Comparison of ENCODE assay signal across 21 mouse cellular contexts in the genomic region with DNA sequence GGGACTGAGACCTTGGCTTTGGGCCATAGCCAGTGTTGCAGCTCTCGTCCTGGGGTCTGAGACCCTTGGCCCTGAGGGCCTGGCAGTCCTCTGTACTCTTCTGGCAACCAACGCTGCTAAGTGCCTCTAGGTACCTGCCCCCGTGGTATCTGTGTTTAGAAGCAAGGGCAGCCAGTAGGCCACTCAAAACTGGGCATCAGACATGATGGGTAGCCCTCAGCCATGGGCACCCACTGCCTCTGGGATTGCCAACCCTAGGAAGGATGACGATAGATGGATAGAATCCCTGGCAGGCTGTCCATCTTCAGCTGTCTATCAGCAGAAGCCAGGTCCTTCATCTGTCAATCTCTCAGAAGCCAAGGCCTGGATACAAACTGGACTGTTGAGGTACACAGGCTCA.
DNase-seq lines count a peak whose midpoint lies in the region; ATAC-seq lines count a peak whose summit lies in the region.
"Had no signal": no experiment of that assay in that cellular context is flagged by ENCODE, and none has a peak within 500 bp of the region (broad histone marks: within the 10 kb centered on the region; RNA-seq: fewer than 3 reads in every experiment).

No protein-coding gene starts in this region.

- peaks cover 17% of the 10 kb centered on the region for H3K4me1 ChIP-seq in heart, embryonic 10.5 days
- 0 out of 2 replicates have a peak, but pooled peaks cover 6% of the 10 kb centered on the region for H3K4me1 ChIP-seq in liver, embryonic 12.5 days
- H3K4me1 ChIP-seq: hindbrain, embryonic 15.5 days had no signal

- 80% methylated on average over 4 of the region's 4 CpGs for WGBS in heart, embryonic 10.5 days
- WGBS in liver, embryonic 12.5 days (ENCODE audit: insufficient replicate concordance): 71% methylated on average over 4 of the region's 4 CpGs

- H3K27ac ChIP-seq in heart, embryonic 10.5 days: no peak overlapping the region
- H3K27ac ChIP-seq in liver, embryonic 12.5 days: no peak overlapping the region
- H3K27ac ChIP-seq: embryonic facial prominence, embryonic 12.5 days; forebrain, embryonic 12.5 days; hindbrain, embryonic 12.5 days; hindbrain, embryonic 15.5 days had no signal

- 0 out of 2 replicates have a peak, but pooled peaks have one; percentile 6 for ATAC-seq in neutrophil, adult 5-6 weeks (ENCODE audit: extremely low read depth, insufficient number of reproducible peaks, low FRiP score, poor library complexity, severe bottlenecking)
- ATAC-seq in liver, embryonic 12.5 days: no peak
- ATAC-seq: CD4-positive, CD25-positive, alpha-beta regulatory T cell, adult 4 months; forebrain, embryonic 16.5 days; intestine, postnatal 0 days had no signal

- peaks cover 100% of the 10 kb centered on the region for H3K27me3 ChIP-seq in heart, embryonic 10.5 days (ENCODE audit: insufficient read depth, poor library complexity, severe bottlenecking)
- peaks cover 2% of the 10 kb centered on the region for H3K27me3 ChIP-seq in liver, embryonic 12.5 days (replicated peaks)

- no peak overlapping the region for H3K9ac ChIP-seq in liver, embryonic 12.5 days
- H3K9ac ChIP-seq: embryonic facial prominence, embryonic 12.5 days; forebrain, embryonic 12.5 days; hindbrain, embryonic 12.5 days; hindbrain, embryonic 15.5 days had no signal

- H3K4me2 ChIP-seq in liver, embryonic 12.5 days: no peak overlapping the region
- H3K4me2 ChIP-seq: embryonic facial prominence, embryonic 12.5 days; forebrain, embryonic 12.5 days; hindbrain, embryonic 12.5 days; hindbrain, embryonic 15.5 days had no signal

- peak; percentile 95 for DNase-seq in heart, adult 11 months
- DNase-seq in heart, postnatal 4 days: no peak
- DNase-seq in heart, adult 9 months (ENCODE audit: low spot score in 2 of 2): peak; percentile 13 to 39
- DNase-seq in heart, embryonic 10.5 days (ENCODE audit: low spot score): no peak
- DNase-seq: adrenal gland, adult 2 months; adrenal gland, postnatal 14 days; cerebellum, adult 11-12 months; cerebellum, adult 8-10 months; cerebellum, postnatal 14 days; gastrocnemius, postnatal 10 days; gastrocnemius, postnatal 36 days had no signal

- no peaks in the 10 kb centered on the region for H3K9me3 ChIP-seq in heart, embryonic 10.5 days
- no peaks in the 10 kb centered on the region for H3K9me3 ChIP-seq in liver, embryonic 12.5 days (replicated peaks)
- H3K9me3 ChIP-seq: embryonic facial prominence, embryonic 12.5 days; forebrain, embryonic 12.5 days; hindbrain, embryonic 12.5 days; hindbrain, embryonic 15.5 days had no signal

- H3K36me3 ChIP-seq in heart, embryonic 10.5 days: no peaks in the 10 kb centered on the region
- no peaks in the 10 kb centered on the region for H3K36me3 ChIP-seq in liver, embryonic 12.5 days
- H3K36me3 ChIP-seq: embryonic facial prominence, embryonic 12.5 days; forebrain, embryonic 12.5 days; hindbrain, embryonic 12.5 days; hindbrain, embryonic 15.5 days had no signal

- H3K4me3 ChIP-seq in heart, embryonic 10.5 days: no peak overlapping the region
- no peak overlapping the region for H3K4me3 ChIP-seq in liver, embryonic 12.5 days
- H3K4me3 ChIP-seq: embryonic facial prominence, embryonic 12.5 days; erythroblast, embryonic 14.5 days; forebrain, embryonic 12.5 days; hindbrain, embryonic 12.5 days; hindbrain, embryonic 15.5 days had no signal

Comparison
In these comparisons a context has a peak if more than half of its experiments do, and no peak if none do; other contexts are left out.
1. DNase-seq: peak in heart, adult 11 months (single experiment) and heart, adult 9 months (2 of 2); none in heart, postnatal 4 days (single experiment) and heart, embryonic 10.5 days (single experiment).